Mouse (Mus musculus): Measurements from ENCODE around the gene Opcml.

DNA sequence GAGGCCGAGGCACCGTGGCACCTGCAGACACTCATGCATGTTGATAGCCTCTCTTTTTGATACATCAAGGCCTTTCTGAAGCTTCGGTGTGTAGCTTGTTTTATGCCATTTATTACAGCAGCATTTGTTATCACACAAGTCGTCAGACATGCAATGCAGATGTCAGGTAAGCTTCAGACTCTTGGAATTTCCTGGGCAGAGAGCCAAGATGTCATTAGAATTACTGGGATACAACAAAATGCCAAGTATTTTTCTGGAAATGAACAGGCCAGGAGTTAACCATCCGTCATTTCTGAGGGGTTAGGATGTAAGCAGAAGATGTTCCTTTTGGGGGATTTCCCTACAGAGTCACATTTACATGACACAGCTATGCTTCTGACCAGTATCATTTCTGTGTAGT lies 237.6 kb downstream of the Opcml start:
- no peak for TF ChIP-seq POLR2A (IDR thresholded peaks at IDR 0.05; ENCODE audit: insufficient read depth, low read depth, low read length)
- TF ChIP-seq CTCF (IDR thresholded peaks at IDR 0.05) = no peak
- no peak for TF ChIP-seq EP300 (IDR thresholded peaks at IDR 0.05; ENCODE audit: insufficient read depth, low read depth, low read length)
